Mouse (Mus musculus): Measurements from ENCODE around the gene Tmem80.

DNA sequence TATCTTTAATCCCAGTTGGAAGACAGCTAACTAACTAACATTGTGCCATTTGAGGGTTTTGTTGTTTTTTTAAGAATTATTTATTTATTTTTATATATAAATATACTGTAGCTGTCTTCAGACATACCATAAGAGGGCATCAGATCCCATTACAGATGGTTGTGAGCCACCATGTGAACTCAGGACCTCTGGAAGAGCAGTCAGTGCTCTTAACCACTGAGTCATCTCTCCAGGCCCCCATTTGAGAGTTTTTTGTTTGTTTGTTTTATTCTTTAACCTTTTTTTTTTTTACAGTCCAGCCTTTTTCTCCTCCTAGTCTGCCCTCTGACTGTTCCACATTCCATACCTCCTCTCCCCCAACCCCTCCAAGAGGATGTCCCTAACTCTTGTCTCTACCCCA, 3.2 kb downstream of the Tmem80 start:
- TF ChIP-seq GATA1 (IDR thresholded peaks at IDR 0.05; ENCODE audit: low read length) (no peak), TAL1 (IDR thresholded peaks at IDR 0.05; ENCODE audit: low read length) (no peak)
